In the genomic region with DNA sequence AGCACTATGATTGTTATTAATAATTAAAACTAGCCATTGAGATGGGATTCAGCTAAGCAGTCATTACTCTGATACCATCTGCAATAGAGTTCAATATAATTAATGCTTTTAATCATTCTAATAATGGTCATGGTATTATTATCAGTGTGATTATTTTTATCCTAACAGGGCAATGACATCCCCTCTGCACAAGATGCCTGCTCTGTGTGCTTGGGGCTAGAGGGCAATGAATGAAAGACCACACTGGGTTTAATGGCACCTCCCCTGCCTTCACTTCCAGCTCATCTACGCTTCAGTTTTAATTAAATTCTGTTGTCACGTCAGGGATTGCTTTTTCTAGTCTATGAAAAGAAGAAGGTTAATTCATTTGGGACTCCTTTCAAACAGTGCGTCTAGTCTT, we compare ENCODE assay signal across 14 mouse cellular contexts.
"Had no signal": no experiment of that assay in that cellular context is flagged by ENCODE, and none has a peak within 500 bp of the region (broad histone marks: within the 10 kb centered on the region; RNA-seq: fewer than 3 reads in every experiment).

No protein-coding gene starts in this region.

- H3K4me1 ChIP-seq: intestine, embryonic 15.5 days; limb, embryonic 13.5 days had no signal

- H3K9me3 ChIP-seq: intestine, embryonic 15.5 days; limb, embryonic 13.5 days had no signal

- H3K9ac ChIP-seq: intestine, embryonic 15.5 days; limb, embryonic 13.5 days; liver, embryonic 14.5 days had no signal

- H3K36me3 ChIP-seq: intestine, embryonic 15.5 days; limb, embryonic 13.5 days had no signal

- H3K4me2 ChIP-seq: intestine, embryonic 15.5 days; limb, embryonic 13.5 days had no signal

- H3K4me3 ChIP-seq: intestine, embryonic 15.5 days; layer of hippocampus, adult 2 months; limb, embryonic 13.5 days had no signal

- H3K27me3 ChIP-seq: intestine, embryonic 15.5 days; limb, embryonic 13.5 days had no signal

- H3K27ac ChIP-seq: intestine, embryonic 15.5 days; layer of hippocampus, adult 2 months; limb, embryonic 13.5 days; liver, embryonic 14.5 days had no signal

- DNase-seq: kidney, adult 18-20 months; kidney, postnatal 10 days; kidney, postnatal 4 days; left cerebral cortex, postnatal 4 days; lung, adult 2 months; lung, postnatal 36 days; right cerebral cortex, adult 18-20 months; right cerebral cortex, postnatal 25 days; thymus, postnatal 36 days had no signal

- ATAC-seq: intestine, embryonic 15.5 days; lung, postnatal 0 days had no signal
